Mouse (Mus musculus): ENCODE data around the gene Aars.
A peak's percentile ranks its signal among the peaks of the same experiment; 100 is the strongest.
"Not testable (repeated sequence)": the region's sequence is repeated elsewhere in the genome, so short reads cannot be mapped to it uniquely, and the experiment has no call there.

Gene Aars

GRCm38 (mm10) chr8:111055031-111055634, 22.2 kb downstream of the Aars start:
- DNase-seq: no peak

DNA sequence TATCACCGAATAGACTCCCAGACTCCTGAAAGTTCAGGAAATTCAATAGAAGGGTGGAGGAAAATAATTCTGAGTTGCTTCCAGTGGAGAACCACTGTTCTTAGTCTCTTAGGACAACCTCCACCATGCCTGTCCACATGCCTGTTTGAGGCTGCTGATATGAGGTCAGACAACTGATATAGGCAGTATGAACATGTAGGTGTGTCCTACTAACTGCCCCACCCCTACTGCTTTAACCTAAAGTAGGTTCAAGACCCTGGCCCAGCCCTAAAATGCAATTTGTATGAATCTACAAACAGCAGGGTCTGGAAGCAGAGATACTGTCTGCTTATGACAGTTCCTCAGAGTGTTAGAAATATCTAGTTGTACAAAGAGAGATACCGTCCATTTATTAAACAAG, 22.7 kb downstream of the Aars start:
- no peak for DNase-seq

DNA sequence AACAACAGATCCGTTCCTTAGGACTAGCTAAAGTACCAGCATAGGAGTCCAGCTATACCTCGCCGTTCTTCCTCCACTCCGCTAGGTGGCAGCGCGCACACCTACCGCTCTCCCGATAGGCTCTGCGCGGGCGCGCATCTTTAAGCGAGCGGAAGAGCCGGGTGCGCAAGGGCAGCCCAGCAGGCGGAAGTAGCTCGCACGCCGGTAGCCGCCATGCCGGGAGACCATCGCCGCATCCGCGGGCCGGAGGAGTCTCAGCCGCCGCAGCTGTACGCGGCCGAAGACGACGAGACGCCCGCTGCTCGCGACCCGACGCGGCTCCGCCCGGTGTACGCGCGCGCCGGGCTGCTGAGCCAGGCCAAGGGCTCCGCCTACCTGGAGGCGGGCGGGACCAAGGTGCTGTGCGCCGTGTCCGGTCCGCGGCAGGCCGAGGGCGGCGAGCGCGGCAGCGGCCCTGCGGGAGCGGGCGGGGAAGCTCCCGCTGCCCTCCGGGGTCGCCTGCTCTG, 23.3 kb downstream of the Aars start, which contains the start of gene Exosc6:
TSS of gene Exosc6 (plus strand) at position 182 of the 506 bp plus-strand sequence.
- peak; percentile 92 for DNase-seq

- DNase-seq: peak; percentile 42
These were observed 23.8 kb downstream of the Aars start for GRCm38 (mm10) chr8:111056691-111057293.

GRCm38 (mm10) chr8:111058946-111059572, 26.1 kb downstream of the Aars start:
- no peak for DNase-seq

DNA sequence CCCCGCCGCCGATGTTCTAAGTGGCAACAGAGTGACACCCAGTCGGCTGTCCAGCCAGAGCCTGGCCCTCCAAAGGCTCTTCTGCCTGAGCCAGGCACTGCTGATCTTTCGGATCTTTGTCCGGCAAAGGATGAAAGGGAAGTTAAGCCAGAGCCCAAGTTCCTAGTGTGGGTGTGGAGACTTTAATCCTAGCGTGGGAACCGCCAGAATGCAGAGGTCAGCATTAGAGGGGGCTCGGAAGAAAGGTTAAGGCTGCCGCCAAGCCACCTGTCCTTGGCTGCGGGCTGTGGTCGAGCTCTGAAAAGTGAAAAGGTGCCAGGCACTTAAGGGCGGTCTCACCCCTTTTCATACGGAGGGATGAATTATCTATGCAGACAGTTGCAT, 28.7 kb downstream of the Aars start:
- no peak for DNase-seq

DNA sequence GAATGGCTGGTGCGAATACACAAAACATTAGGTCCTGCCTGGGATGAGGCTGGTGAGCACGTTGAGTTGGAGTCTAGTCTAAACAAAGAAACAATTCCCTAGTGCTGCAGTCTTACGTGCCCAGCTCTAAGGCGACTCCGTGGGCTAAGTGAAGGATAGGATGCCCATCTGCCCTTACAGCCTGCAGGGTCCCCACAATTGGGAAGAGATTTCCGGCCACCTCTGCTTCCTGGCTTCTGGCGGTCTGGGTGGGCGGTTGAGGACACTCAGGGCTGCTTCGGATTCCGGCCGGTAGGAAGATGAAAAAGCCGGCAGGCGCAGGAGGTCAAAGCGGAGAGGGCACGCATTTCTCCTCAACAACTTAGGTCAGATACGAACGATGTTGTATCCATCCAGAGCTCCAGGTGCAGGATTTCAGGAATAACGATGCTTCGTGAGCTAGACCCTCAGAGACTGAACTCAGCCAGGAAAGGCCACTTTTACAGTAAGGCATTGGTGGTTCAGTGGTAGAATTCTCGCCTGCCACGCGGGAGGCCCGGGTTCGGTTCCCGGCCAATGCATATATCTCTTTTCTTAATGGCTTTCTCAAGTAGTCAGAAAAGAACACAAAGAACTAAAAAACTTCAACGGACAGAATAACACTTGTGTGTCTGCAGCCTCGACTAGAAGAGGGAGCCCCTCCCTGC, 29.3 kb downstream of the Aars start:
- DNase-seq: peak; percentile 83

- DNase-seq: no peak
These were observed 29.9 kb downstream of the Aars start for GRCm38 (mm10) chr8:111062893-111063292.

GRCm38 (mm10) chr8:111066308-111066707, 33.4 kb downstream of the Aars start:
- no peak for DNase-seq

DNA sequence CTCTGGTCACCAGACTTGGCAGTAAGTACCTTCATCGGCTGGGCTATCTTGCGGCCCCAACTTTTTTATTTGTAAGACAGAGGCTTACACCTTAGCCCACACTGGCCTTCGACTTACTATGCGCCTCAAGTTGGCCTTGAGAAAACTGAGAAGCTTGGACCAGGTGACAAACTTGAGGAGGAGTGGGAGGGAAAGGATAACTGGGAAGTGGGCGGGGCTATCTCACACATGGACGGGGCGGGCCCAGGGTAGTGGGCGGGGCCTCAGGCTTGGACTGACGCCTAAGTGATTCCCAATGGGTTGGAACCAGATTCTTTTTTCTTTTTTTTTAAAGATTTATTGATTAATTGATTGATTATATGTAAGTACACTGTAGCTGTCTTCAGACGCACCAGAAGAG, 34.5 kb downstream of the Aars start:
- DNase-seq: no peak

DNA sequence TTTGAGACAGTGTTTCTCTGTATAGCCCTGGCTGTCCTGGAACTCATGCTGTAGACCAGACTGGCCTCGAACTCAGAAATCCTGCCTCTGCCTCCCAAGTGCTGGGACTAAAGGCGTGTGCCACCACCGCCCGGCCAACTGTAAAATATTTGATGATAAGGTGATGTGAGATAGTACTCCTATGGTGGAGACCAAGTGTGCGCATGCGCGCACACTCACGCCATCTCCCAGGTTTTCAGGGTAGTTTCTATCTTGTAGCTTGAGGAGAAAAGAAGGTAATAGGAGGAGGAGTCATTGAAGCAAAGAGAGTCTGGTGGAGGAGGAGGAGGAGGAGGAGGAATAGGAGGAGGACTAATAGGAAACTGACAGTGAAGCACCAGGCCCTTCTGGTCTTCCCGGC, 35.7 kb downstream of the Aars start:
- not testable (repeated sequence) for DNase-seq

GRCm38 (mm10) chr8:111075926-111076325, 43.0 kb downstream of the Aars start:
- peak; percentile 86 for DNase-seq

DNA sequence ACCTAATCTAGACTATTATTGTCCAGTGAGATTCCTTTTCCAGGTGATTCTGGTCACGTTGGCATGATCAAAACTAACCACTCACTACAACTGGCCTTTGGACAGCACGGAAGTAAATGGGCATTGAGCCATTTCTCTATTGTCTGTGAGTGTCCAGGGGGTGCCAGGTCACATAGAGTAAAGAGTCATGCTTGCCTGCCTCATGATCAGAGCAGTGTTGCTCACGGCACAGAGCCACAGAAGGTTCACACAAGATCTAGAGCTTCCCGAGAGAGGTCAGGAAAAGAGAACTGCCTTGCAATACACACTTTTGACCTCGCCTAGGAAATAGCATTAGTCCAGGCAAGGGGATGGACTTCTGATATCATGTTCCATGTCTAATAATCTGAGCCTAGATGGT, 46.5 kb downstream of the Aars start:
- no peak for DNase-seq

DNA sequence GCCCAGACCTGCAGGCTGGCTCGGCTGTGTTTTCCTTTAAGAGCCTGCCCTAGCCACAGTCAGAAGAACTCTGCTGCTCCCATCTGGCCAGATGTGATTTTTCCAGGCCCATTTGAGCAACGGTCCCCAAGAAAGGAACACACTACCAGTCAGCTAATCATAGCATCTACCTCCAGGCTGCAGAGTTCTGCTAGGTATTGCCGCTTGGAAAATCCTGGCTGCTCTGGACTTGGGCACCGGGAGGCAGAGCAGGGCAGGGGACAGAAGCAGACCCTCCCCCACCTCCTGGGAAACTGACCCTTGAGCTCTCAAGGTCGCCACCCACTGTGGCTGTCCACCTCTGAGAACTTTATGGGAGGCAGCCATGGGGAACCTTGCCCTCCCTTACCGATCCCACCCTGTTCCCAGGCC, 46.9 kb downstream of the Aars start:
- no peak for DNase-seq

DNA sequence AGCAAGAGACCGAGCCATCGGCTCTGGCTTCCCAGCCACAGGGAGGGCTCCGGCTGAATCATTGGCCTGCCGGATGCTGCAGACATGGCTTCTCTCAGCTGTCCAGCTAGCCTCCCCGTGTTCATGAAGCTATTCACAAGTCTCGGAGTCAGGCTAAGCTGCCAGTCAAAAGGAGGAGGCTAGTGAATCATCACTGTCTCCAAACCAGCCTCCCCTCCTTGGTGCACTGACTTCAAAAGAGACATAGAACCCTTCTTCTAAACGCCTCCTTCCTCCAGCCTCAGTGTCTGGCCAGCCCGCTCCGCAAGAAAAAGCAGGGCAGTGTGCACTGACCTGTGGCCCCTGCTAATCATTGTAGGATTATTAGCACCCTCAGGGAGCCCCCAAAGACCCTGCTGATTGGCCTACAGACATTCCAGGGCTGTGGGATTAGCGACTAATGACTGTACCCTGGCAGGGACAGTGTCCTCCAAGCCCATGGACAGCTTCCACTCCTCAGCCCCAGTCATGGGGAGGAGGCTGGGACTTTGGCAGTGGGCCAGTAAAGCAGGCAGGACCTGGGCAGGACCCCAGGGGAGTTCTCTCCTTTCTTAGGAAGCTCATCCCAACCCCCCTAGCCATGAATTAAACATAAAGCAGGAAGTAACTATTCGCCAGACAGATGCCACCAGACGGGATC, 48.8 kb downstream of the Aars start:
- no peak for DNase-seq

DNA sequence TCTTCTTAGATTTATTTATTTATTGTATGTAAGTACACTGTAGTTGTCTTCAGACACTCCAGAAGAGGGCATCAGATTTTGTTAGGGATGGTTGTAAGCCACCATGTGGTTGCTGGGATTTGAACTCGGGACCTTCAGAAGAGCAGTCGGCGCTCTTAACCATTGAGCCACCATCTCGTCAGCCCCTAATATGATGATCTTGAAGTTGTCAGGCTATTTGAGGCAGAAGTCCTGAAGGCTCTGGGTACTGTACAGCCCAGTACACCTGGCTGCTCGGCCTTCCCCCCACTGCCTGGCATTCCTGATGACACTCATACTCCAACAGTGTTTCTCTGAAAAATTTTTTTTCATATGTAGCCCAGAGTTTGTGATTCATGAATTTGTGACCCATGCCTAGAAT, 51.0 kb downstream of the Aars start:
- DNase-seq: not testable (repeated sequence)

- peak; percentile 35 for DNase-seq
These were observed 57.2 kb downstream of the Aars start for GRCm38 (mm10) chr8:111090126-111090525.

DNA sequence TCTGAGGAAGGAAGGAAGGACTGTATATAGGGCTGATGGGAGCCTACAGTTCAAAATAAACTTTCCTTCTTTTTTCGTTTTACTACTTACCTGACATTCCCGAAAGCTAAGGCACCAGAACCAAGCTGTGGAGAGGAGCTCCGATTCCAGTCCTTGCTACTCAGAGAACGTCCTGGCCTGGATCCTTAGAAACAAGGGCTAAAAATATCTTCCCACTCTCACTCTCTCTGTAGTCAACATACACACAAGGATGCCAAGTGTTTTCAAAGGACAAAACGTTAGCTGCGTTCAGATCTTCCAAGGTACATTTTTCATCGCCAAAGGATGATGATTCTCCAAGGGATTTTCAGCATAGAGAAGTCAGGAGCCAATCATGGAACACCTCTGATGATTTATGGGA, 58.8 kb downstream of the Aars start:
- peak; percentile 23 for DNase-seq

GRCm38 (mm10) chr8:111092326-111092725, 59.4 kb downstream of the Aars start, which contains the start of gene Clec18a:
Gene Clec18a, minus strand, starts transcription at chr8:111092426.
- DNase-seq: not testable (repeated sequence)

DNA sequence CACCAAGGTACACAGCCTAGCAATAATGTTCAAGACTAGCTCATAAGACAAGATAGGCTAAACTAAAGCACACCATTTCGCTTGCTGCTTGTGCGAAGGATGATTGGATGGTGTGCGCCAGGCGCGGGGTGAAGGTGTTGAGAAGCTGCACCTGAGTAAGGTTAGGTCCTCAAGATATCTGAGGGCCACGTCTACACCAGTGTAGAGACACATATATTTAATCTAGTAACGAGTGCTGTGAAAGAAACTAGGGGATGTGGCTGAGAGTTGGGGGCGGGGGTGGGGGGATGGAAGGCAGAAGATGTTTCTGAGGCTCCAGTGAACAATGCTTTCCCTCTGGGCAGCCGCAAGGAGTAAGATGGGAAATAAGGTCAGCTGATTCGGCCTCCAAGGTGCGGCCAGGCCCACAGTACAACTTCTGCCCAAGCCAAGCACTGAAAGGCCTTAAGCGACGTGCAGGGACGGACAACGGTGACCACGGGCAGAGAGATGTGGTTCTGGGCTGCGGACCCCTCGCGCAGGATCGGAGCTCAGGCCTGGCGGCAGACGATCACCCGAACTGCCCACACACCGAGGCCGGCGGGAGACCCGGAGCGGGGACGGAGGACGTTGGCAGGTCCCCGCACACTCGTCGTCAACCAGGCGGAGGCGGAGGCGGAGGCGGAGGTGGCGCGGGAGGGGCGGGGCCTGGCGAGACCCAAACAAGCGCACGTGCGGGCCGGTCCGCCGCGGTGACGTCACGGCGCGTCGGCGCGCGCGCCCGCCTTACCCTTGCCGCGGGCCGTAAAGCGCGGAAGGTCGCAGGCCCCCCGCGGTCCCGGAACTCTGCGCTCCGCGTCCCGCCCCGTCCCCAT, 61.1 kb downstream of the Aars start, which contains the start of gene Pdpr:
TSS of gene Pdpr (plus strand) at position 766 of the 854 bp plus-strand sequence.
- DNase-seq: peak; percentile 89

DNA sequence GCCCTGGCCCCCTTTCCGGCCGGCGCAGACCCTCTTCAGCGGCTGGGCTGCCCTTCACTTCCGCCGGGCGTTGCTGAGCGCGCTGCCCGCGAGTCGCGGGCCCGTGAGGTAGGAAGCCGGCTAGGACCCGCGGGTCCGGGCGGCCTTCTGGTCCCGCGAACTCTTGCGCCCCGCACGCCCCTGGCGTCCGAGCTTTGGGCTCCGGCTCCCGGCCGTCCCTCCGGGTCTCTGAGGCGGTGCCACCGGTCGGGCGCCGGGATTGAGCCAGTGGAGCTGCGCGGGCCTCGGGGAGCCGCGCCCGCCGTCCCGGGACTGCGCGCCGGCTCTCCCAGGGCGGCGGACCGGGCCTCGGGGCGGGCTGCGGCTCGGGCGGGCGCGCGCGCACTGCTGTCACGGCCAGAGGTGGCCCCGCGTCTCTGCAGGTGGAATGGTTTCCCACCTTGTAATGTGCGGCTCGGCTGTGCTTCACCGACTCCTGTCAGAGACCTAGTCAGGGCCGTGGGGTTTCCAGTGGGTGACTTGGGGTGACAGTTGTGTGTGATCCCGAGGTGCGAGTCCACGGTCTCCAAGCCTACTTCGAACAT, 61.9 kb downstream of the Aars start:
- DNase-seq: peak; percentile 10

All from layer of hippocampus, adult 9-11 months (tissue).